Mouse (Mus musculus) erythroid progenitor cell, adult 5-6 weeks (primary cell): ENCODE data around the gene Cnpy2. TPM values are rescaled to one million over a fixed set of nuclear protein-coding genes. Genes with fewer than 3 reads are reported as not detected.
"Not testable (repeated sequence)": the region's sequence is repeated elsewhere in the genome, so short reads cannot be mapped to it uniquely, and the experiment has no call there.

ENCODE experiments used
- ATAC-seq: replicated peaks from 2 replicates; pipeline ENCODE4 v1.8.0; 2016; ENCODE audit warnings: moderate number of reproducible peaks, mild to moderate bottlenecking, moderate TSS enrichment, inconsistent platforms; ENCODE audit not compliant: poor library complexity, low FRiP score, severe bottlenecking
- total RNA-seq, 2 experiments: library from RNA; stranded (forward) in 1 of 2; stranded (reverse) in 1 of 2; fragments of 150-400 nt in 1 of 2; fragments of 186-747, 209-891 nt in 1 of 2; gene quantifications; 2 replicates each; pipeline versions ENCODE4 v1.2.3 to v1.2.4; 2015 to 2017; ENCODE audit warnings: low replicate concordance in 2 of 2

The Cnpy2 gene
- total RNA-seq, 2 experiments from 2014 or later: 38.9 to 44.4 TPM

- no peak for ATAC-seq
These were observed 12.1 kb upstream of the Cnpy2 start for GRCm38 (mm10) chr10:128310177-128310576.

DNA sequence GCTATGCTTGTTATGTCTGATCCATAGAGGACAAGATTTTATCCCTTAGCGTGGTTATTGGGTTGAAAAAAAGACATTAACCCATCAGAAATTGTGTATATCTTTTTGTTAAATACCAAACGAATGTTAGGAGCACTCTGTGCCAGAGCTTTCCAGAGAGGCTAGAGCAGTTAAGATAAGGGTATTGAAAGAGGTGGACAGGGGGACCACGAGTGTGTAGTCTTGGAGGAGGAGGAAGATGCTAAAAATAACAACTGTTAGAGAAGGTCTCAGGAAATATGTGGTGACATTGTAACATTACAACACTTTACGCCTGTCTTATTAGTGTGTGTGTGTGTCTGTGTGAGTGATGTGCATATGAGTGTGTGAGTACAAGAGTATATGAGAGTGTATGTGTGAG, 11.4 kb upstream of the Cnpy2 start:
- ATAC-seq: no peak

DNA sequence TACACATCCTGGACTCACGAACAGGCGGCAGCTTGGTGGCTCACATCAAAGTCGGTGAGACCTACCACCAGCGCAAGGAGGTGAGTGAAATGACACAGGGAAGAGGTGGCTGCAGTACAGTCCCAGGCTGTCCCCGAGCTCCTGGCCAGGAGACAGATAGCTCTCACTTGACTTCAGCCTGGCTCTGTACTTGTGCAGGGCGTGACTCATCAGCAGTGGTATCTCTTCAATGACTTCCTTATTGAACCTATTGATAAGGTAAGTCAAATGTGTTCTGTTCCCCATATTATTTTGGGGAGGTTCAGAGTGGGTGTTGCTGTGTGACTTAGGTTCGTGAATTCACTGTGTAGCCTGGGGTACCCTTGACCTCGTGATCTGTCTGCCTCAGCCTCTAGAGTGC, 6.7 kb upstream of the Cnpy2 start:
- 0 out of 2 replicates have a peak, but pooled peaks have one; percentile 21 for ATAC-seq

DNA sequence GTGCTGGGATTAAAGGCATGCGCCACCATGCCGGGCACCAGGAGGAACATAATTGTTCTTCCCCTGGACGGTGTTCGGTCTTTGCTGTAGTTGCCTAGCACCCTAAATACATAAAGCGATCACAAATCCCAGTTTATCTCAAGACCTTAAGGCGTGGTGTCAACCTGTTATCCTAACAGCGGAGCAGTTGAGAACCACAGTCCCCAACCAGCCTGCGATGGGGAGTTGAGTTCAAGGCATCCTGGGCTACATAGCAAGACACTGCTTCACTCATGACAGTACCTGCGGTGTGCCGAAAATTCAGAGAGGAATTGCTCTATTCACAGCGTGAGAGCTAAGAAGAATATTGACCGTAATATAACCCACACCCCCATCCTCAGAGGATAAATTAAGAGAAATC, 618 bp upstream of the Cnpy2 start:
- no peak for ATAC-seq

DNA sequence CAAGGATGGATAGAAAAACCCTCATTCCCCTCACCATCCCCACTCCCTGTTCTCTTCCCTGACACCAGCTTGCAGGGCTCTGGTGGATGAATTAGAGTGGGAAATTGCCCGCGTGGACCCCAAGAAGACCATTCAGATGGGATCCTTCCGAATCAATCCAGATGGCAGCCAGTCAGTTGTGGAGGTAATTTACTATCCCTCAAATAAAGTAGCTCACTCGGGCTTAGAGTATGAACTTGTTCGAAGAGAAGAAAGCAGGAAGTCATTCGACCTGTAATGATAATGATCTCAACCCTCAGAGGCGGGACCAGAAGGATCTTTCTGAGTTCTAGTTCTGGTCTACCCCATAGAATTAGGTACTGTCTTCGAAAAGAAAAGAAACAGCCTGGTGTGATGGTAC, 1.3 kb downstream of the Cnpy2 start:
- ATAC-seq: no peak

DNA sequence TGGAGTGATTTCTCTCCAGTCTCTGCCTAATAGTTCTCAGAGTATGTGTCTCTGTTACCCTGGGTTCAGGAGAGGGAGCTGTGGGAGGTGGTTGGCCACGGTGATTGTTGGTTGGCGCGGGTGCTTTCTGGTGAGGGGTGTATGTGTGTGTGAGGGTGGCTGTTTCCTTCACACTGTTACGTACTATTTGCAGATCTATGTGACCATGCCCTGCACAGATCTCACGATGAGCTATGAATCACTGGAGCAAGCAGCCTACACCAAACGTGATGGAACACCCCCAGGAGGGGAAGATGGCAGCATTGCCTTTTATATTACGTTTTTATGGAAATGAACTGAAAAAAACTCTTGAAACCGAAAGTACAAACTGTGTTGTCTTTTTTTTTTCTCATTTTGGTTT, 4.6 kb downstream of the Cnpy2 start:
- no peak for ATAC-seq

GRCm38 (mm10) chr10:128327610-128328009, 5.4 kb downstream of the Cnpy2 start:
- no peak for ATAC-seq

- not testable (repeated sequence) for ATAC-seq
These were observed 10.3 kb downstream of the Cnpy2 start for GRCm38 (mm10) chr10:128332358-128333249.

- peak; percentile 50 for ATAC-seq
These were observed 13.3 kb downstream of the Cnpy2 start for GRCm38 (mm10) chr10:128335582-128335981.

DNA sequence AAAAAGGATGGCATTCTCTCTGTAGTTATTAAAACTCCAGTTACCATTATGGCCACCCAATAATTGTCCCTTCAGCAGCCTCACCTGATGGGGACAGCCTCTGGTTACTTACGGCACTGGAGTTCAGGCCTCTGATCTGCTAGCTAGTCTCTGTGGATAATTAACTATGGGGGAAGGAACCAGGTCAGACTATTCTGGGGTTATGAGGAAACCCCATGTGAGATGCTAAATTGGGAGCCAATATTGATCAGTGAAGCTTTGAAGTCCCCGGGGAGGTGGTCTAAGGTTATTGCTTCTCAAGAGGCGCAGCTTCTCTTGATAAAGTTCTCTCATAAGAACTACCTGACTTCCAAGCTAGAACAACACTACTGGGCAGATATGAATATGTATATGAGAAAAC, 13.9 kb downstream of the Cnpy2 start:
- no peak for ATAC-seq

DNA sequence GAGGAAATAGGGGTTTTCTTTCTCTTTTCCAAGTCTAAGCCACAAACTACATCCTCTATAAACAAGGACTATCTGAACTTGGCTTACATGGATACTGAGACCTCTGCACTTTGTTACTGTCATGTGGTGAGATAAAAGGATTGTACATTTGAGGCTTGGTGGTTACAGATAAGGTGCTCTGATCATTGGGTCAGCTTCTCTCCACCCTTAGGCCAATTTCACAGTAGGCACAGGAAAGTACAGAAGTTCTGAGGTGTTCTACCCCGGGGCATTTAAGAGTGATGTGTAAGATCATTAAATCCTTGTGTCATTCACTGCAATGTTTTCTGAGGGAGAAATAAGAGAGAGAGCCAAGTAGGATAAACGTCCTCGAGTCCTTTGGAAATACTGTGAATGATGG, 14.3 kb downstream of the Cnpy2 start:
- peak; percentile 56 for ATAC-seq

DNA sequence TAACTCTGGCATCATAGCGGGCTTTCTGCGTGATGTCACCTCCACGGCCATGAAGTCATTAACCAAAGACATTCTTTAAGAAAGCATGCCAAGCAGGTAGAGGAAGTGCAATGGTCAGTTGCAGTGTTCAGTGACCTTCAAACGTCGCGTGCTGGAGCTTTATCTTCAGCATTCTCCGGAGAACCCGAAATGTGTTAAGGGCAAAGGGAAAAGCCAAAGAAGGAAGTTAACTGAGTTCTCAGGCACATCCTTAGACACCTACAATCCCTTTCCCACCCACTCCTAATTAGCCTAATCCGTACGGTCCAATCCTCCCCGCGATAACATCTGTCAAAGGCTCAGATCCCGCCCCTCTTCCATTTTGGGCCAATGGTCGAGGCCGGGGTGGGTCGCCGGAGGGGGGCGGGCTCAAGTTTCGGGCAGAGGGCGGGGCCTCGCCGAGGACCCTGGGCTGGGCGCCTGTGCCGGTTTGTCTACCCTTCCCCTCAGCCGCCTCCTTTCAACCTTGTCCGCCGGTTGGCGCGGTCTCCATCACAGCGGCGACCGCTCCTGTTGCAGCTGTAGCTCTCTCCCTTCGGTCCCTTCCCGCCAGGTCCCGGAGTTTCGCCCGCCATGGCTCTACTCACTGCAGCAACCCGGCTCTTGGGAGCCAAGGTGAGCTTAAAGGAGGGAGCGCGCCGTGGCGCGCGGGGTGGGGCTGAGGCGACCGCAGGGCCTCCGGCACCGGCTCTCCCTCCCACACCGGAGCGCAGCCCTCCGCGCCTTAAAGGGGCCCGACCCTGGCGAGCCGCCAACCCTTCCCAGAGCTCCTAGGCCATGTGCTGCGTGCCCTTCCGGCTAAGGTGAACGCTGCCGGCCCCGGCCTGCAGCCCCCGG, 15.3 kb downstream of the Cnpy2 start, which contains the start of gene Cs:
Cs (plus strand) TSS at position 429 of the 876 bp plus-strand sequence.
- ATAC-seq: peak; percentile 71

GRCm38 (mm10) chr10:128338415-128338814, 16.2 kb downstream of the Cnpy2 start:
- ATAC-seq: peak; percentile 6; the same call in 1 of the 2 replicates

- no peak for ATAC-seq
These were observed 16.7 kb downstream of the Cnpy2 start for GRCm38 (mm10) chr10:128338948-128339347.

- ATAC-seq: no peak
These were observed 18.0 kb downstream of the Cnpy2 start for GRCm38 (mm10) chr10:128340257-128340656.

GRCm38 (mm10) chr10:128343436-128343835, 21.2 kb downstream of the Cnpy2 start:
- no peak for ATAC-seq

GRCm38 (mm10) chr10:128344568-128345275, 22.5 kb downstream of the Cnpy2 start:
- ATAC-seq: peak; percentile 95

GRCm38 (mm10) chr10:128347541-128347940, 25.3 kb downstream of the Cnpy2 start:
- ATAC-seq: no peak

- peak; percentile 56; the same call in 1 of the 2 replicates for ATAC-seq
These were observed 36.5 kb downstream of the Cnpy2 start for GRCm38 (mm10) chr10:128358796-128359195.

- ATAC-seq: no peak
These were observed 37.0 kb downstream of the Cnpy2 start for GRCm38 (mm10) chr10:128359226-128359625.
